Mouse (Mus musculus) Patski (cell line): ENCODE measurements around the gene Ppp1r13l. TPM values are rescaled to one million over a fixed set of nuclear protein-coding genes. Genes with fewer than 3 reads are reported as not detected.

Source experiments
- ATAC-seq: fragments of 100-300 bp; one replicate; pipeline ENCODE4 v1.8.0; 2021
- CTCF ChIA-PET: fragments of 350-600 bp; sonication (Branson Sonifier 250); formaldehyde crosslinking; loops from one replicate; lab custom pipeline; 2022; ENCODE audit warnings: inconsistent platforms; lab: Charles Lee
- POLR2A ChIA-PET: fragments of 350-600 bp; sonication (Branson Sonifier 250); formaldehyde crosslinking; loops from one replicate; lab custom pipeline; 2022; ENCODE audit warnings: antibody characterized with exemption, inconsistent platforms; lab: Charles Lee
- DNase-seq: peaks from one replicate; pipeline ENCODE4 v3.0.0-alpha.2; 2011; ENCODE audit warnings: low read depth, low spot score
- H3K27me3 ChIP-seq: fragments of 371-371 bp; one replicate; pipeline ENCODE4 v1.5.1; 2021
- CTCF ChIP-seq: fragments of 100-300 bp; IDR thresholded peaks from one replicate; pipeline ENCODE4 v1.5.1; 2021
- in situ Hi-C: fragments of 300-500 bp; cut with MboI; formaldehyde crosslinking; loops from 3 replicates; pipeline ENCODE4 v1.11.1; 2018; ENCODE audit warnings: low pct_unique_long_range_greater_than_20kb, mixed read lengths
- polyA plus RNA-seq: library from polyadenylated mRNA; unstranded; gene quantifications from one replicate; pipeline ENCODE4 v1.2.3, GENCODE M21; 2021

Gene Ppp1r13l
- 11.9 TPM for polyA plus RNA-seq

DNA sequence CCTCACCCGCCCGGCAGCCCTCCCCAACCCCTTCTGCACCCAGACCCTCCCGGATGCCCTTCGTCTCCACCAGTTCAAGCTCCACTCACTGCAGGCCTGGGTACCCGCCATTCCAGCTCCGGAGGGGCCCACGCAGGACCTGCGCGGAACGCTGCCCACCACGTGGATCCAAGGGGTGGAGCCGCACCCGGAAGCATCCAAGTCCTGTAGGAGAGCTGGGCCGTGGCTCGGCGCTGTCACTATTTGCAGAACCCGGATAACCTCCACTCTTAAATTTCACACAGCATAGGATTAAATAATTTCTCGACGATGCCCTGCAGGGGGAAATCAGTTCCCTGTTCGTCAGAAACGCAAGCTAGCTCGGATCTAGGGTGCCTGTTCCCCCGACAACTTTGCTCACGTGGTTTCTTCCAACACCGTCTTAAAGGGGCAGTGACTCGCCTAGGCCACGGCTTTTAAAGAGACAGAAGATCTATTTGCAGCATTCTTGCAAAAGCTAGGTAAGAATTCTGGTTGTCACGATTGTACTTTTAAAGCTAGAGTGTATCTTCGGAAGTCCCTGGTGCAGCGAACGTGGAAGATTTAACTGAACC, at the start of gene Ppp1r13l, which contains the start of gene Cd3eap:
Ppp1r13l (plus strand) TSS at position 451 of the 593 bp plus-strand sequence.
Cd3eap (minus strand) TSS at position 185 of the 593 bp plus-strand sequence.
- H3K27me3 ChIP-seq = no peaks in the 10 kb centered on the region

DNA sequence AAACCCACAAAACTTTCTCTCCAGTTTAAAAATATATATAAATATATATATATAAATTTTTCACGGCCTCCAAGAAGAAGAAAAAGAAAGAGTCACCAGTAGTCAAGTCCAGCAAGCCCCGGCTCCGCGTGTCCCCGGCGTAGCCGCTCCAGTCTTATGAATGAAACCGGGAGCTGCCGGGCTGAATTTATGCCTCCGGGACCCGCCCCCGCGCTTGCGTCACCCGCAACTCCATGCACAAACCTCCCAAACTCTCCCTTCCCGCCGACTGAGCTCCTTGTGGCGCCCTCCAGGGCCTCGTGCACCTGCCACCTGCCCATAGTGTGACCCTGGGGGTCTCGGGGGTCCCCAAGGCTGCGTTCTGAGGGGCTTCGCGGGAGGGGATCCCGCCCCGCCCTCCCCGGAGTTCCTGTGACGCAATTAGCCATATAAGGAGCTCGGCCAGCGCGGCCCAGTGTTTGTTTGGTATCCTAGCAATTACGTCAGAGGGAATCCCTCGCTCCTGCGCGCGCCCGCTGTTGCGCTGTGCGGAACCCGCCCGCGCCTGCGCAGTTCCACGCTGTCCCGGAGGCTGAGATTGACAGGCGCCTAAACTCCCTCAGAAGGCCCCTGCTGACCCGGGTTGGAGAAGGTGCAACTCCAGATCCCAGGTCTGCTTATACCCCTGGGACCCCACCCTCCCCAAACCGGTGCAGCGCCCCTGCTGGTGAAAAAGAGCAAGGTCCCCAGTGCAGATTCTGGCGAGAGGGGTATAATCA, 49.5 kb upstream of the Ppp1r13l start, which contains the start of gene Fosb:
Fosb (minus strand) TSS at position 168 of the 758 bp plus-strand sequence.
- DNase-seq = peak; percentile 73
- H3K27me3 ChIP-seq = no peaks in the 10 kb centered on the region
- ChIA-PET CTCF (interaction anchor here (0.8 to 1.9 kb wide), 5 partner anchors 9 to 71 kb away, joined by 3 to 4 read pairs (median 3); partner anchors contain the start of gene Ercc1), POLR2A (interaction anchor here (0.8 to 1.2 kb wide), 2 partner anchors 35 to 41 kb away, joined by 3 read pairs; partner anchors contain the start of gene Ercc1)
- in situ Hi-C loops = no loop called here
- ATAC-seq = peak; percentile 13
- TF ChIP-seq CTCF = no peak

More for the DNA sequence above, at the start of gene Ppp1r13l, which contains the start of gene Cd3eap:
- peak; percentile 33 for ATAC-seq
- in situ Hi-C loops = no loop called here
- TF ChIP-seq CTCF = no peak
- ChIA-PET CTCF (interaction anchor here (0.9 to 5.8 kb wide), 3 partner anchors 11 to 19 kb away, joined by 3 to 38 read pairs (median 4); no protein-coding TSS in a partner anchor), POLR2A (interaction anchor here (0.6 to 1.8 kb wide), 5 partner anchors 17 to 94 kb away, joined by 3 to 4 read pairs (median 3); no protein-coding TSS in a partner anchor)
- DNase-seq = no peak

DNA sequence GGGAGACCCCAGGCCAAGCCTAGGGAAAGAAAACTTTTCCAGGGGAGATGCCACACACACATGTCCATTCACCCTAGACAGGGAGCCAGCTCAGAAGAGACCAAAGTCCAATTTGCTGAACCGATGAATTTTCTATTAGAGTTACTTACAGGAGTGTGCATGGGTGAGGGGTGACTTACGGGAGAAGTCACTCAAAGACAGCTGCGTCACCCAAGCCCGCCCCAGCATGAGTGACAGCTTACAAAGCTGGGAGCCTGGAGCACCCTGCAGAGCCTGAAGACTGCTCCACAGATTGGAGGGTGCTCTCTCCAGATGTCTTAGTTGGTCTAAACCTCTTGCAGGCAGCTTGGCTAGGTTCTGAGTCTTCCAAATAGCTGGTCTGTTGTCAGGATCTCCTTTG, 47.6 kb upstream of the Ppp1r13l start:
- ChIA-PET CTCF (no interaction called here), POLR2A (no interaction called here)
- ATAC-seq (no peak), DNase-seq (no peak)
- in situ Hi-C loops = no loop called here
- H3K27me3 ChIP-seq = no peaks in the 10 kb centered on the region
- no peak for TF ChIP-seq CTCF

DNA sequence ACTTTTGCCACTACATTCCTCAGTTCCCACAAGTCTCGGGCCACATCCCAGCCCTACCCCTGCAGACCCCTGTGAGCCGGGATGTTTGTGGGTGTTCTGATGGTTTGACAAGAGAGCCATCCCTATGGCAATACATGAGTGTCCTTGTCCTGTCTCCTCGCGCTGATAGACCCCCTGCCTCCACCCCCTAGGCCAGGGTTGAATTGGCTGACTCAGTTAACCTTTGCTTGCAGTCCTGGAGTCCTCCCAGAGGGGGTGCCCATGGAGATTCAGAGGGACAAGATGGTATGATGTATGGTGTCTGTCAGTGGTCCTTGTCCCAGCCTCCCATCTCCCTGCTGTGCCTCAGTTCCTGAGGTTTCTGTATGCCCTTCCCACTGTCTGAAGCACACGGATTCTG, 45.5 kb upstream of the Ppp1r13l start:
- H3K27me3 ChIP-seq = no peaks in the 10 kb centered on the region
- no peak for TF ChIP-seq CTCF
- POLR2A ChIA-PET = no interaction called here
- DNase-seq = no peak
- CTCF ChIA-PET = interaction anchor here (1.8 kb wide), 1 partner anchor 29 kb away, joined by 4 read pairs; no protein-coding TSS in a partner anchor
- in situ Hi-C loops = no loop called here
- ATAC-seq = no peak

DNA sequence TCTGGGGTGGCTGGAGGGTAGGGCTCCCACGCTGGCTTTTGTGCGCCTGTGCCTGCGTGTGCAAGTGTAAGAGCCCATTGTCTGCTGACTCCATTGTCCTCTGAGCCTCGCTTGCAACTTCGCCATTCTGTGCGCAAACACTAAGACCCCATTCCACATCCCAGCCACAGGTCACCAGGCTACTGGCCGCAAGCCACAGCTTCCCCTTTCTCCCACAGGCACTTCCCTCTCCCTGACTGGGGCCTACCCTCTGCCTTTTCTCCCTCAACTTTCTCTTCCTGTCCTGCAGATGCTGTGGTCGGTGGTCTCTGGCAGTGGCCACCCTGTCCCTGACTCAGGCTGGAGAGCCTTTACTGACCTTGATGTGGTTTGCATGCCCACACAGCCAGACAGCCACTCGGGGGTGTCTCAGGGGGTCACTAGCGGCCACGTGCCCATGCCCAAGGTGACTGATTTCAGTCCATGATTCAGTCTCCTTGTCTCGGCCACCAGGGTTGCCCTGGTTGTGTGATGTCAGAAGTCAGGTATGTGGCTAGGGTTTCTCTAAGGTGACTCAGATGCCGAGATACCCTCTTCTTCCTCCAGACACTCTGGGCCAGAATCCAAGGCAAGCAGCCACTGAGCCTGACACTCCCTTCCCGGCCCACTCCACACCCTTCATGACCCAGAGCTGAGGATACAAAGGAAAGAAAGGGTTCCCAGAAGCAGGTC, 42.9 kb upstream of the Ppp1r13l start:
- CTCF ChIA-PET = interaction anchor here (1.0 to 2.7 kb wide), 3 partner anchors 12 to 27 kb away, joined by 3 to 14 read pairs (median 11); partner anchors contain the start of gene Ercc1
- H3K27me3 ChIP-seq = no peaks in the 10 kb centered on the region
- DNase-seq = no peak
- in situ Hi-C loops = no loop called here
- POLR2A ChIA-PET = interaction anchor here (0.8 kb wide), 1 partner anchor 10 kb away, joined by 3 read pairs; no protein-coding TSS in a partner anchor
- peak; percentile 23 for ATAC-seq
- no peak for TF ChIP-seq CTCF

DNA sequence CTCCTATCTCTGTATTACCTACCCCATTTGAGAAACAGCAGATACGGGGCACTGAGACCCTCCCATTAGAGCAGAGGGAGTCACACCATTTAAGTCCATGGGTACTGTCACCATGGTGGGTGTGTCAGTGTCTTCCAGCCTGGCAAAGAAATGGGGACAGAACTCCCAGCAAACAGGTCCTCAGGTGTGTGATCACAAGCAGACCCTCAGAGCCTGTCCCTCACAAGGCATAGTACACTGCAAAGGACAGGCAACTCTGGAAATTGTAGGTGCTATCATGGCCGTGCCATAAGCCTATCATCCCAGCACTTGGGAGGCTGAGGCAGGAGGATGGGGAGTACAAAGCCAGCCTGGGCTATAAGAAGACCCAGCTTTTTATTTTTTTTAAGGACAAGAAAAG, 41.3 kb upstream of the Ppp1r13l start:
- POLR2A ChIA-PET = no interaction called here
- DNase-seq (no peak), ATAC-seq (no peak)
- in situ Hi-C loops = no loop called here
- CTCF ChIA-PET = interaction anchor here (1.0 to 2.7 kb wide), 2 partner anchors 18 to 25 kb away, joined by 3 to 14 read pairs; partner anchors contain the start of gene Ercc1
- no peaks in the 10 kb centered on the region for H3K27me3 ChIP-seq
- no peak for TF ChIP-seq CTCF

DNA sequence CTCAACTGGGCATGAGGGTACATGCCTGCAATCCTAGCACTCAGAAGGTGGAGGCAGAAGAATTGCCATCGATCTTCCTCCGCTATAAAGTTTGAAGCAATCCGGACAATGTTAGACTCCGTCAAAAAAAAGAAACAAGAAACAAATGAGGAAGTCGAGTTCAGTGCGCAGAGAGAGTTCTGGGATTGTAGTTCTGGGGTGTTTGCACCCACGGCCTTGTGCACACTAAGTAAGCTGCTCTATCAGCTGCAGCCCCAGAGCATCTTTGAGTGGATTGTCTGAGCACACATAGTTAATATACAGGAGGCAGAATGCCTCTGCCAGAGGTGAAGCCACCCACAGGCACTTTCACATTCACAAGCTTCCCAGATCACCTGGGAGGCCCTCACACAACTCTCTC, 40.9 kb upstream of the Ppp1r13l start:
- TF ChIP-seq CTCF = no peak
- ChIA-PET POLR2A (no interaction called here), CTCF (interaction anchor here (1.0 to 2.7 kb wide), 2 partner anchors 18 to 25 kb away, joined by 3 to 14 read pairs; partner anchors contain the start of gene Ercc1)
- ATAC-seq (no peak), DNase-seq (no peak)
- in situ Hi-C loops = no loop called here
- H3K27me3 ChIP-seq = no peaks in the 10 kb centered on the region

DNA sequence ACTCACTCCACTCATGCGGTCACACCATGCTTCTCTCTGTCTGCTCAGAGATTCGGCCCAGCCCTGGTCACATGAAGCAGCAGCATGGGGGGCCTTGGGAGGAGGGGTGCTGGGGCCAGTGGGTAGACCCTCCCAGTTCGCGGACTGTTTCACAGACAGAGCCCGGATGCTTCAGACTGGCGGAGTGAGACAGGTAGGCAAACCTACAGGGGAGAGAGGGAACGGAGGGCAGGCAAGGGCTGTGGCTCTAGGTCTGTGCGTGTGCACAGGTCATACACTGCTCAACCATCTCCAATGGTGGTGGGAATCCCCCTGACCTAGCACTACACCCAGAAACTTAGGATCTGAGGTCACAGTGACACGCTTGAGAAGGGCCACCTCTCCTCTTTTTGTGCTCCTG, 40.1 kb upstream of the Ppp1r13l start:
- ChIA-PET CTCF (interaction anchor here (2.7 kb wide), 1 partner anchor 24 kb away, joined by 14 read pairs; the partner anchor contains the start of gene Ercc1), POLR2A (no interaction called here)
- TF ChIP-seq CTCF = no peak
- DNase-seq (no peak), ATAC-seq (peak; percentile 10)
- no peaks in the 10 kb centered on the region for H3K27me3 ChIP-seq
- in situ Hi-C loops = no loop called here

DNA sequence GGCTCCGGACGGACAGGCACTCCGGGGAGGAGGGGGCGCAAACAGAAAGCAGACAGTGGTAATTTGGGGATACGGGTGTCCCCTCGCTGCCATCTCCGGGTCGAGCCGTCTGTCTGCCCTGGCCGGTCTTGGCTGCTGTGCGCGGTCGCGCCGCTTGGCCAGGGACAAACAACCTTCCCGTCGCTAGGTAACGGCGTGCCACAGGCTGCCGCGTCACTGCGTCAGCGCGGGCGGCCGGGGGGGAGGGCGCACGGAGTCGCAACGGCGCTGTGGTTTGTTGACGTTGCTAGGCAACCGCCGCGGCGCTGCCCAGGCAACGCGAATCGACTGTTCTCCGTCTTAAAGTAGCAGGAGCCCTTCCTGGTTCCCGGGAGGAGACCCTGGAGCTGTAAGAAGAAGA, 39.6 kb upstream of the Ppp1r13l start:
- ATAC-seq (peak; percentile 81), DNase-seq (no peak)
- POLR2A ChIA-PET = no interaction called here
- TF ChIP-seq CTCF = no peak
- in situ Hi-C loops = no loop called here
- no peaks in the 10 kb centered on the region for H3K27me3 ChIP-seq
- CTCF ChIA-PET = no interaction called here

DNA sequence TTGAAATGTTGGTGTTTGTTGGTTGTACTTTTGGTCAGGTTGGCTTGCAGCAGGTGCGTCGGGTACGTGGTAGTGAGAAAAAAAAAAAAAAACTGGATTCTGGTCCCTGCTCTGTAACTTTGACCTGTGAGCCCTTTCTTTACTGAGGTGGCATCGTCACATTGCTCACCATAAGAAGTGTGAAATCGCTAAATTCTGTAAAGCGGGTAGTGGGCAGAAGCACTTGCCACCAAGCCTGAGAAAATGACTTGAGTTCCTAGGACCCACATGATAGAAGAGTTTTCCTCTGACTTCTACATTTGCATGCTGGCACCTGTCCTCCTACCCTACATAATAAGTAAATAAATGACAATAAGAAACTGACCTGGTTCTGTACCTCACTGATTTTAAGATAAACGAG, 38.9 kb upstream of the Ppp1r13l start:
- ATAC-seq (no peak), DNase-seq (no peak)
- H3K27me3 ChIP-seq = no peaks in the 10 kb centered on the region
- in situ Hi-C loops = no loop called here
- ChIA-PET POLR2A (no interaction called here), CTCF (no interaction called here)
- TF ChIP-seq CTCF = no peak
